In the genomic region with DNA sequence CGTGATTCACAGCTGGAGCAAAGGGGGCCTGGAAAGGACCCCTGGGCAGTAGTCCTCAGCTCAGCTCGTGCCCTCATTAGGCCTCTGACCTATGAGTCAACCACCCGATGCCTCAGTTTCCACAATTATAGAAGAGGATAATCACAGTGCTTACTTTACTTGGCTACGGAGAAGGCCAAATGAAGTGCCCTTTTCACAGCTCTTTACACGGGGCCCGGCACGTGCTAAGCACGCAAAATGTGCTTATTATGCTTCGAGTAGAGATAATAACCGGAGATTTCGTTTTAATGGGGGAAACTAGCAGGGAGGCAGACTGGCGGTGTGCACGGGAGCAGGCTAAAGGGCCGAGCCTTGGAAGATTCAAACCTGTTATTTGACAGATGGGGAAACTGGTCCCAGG, we compare ENCODE assay signal across 9 mouse cellular contexts.
A peak's percentile ranks its signal among the peaks of the same experiment; 100 is the strongest.
DNase-seq lines count a peak whose midpoint lies in the region; ATAC-seq and TF ChIP-seq lines count a peak whose summit lies in the region.
"Had no signal": no experiment of that assay in that cellular context is flagged by ENCODE, and none has a peak within 500 bp of the region (broad histone marks: within the 10 kb centered on the region; RNA-seq: fewer than 3 reads in every experiment).

No protein-coding gene starts in this region.

- peak in 1 of 2 experiments; percentile 50 for DNase-seq in heart, adult 2 months
- no peak for DNase-seq in heart, postnatal 14 days
- no peak for DNase-seq in midbrain, embryonic 10.5 days (ENCODE audit: low spot score)
- DNase-seq: cerebellum, postnatal 25 days had no signal

- no peak for TF ChIP-seq CTCF in heart, adult 2 months (IDR thresholded peaks at IDR 0.05)

- H3K27ac ChIP-seq in heart, adult 2 months = peak overlapping the region; percentile 90
- H3K27ac ChIP-seq in midbrain, embryonic 10.5 days (replicated peaks) = peak overlapping the region; percentile 73
- H3K27ac ChIP-seq in midbrain, embryonic 13.5 days = no peak overlapping the region
- peak overlapping the region; percentile 78 for H3K27ac ChIP-seq in kidney, embryonic 15.5 days
- peak overlapping the region; percentile 86 for H3K27ac ChIP-seq in stomach, embryonic 16.5 days (ENCODE audit: low read length)
- no peak overlapping the region for H3K27ac ChIP-seq in midbrain, embryonic 15.5 days

- no peak overlapping the region for H3K4me2 ChIP-seq in midbrain, embryonic 13.5 days (replicated peaks)
- 0 out of 2 replicates have a peak overlapping the region, but pooled peaks have one; percentile 8 for H3K4me2 ChIP-seq in kidney, embryonic 15.5 days
- no peak overlapping the region for H3K4me2 ChIP-seq in stomach, embryonic 16.5 days (ENCODE audit: low read depth, low read length)
- no peak overlapping the region for H3K4me2 ChIP-seq in midbrain, embryonic 15.5 days

- peaks cover 2% of the 10 kb centered on the region for H3K36me3 ChIP-seq in heart, adult 2 months (ENCODE audit: control insufficient read depth, insufficient read depth, low read length)
- no peaks in the 10 kb centered on the region for H3K36me3 ChIP-seq in midbrain, embryonic 10.5 days
- no peaks in the 10 kb centered on the region for H3K36me3 ChIP-seq in midbrain, embryonic 13.5 days
- H3K36me3 ChIP-seq in kidney, embryonic 15.5 days = no peaks in the 10 kb centered on the region
- H3K36me3 ChIP-seq in stomach, embryonic 16.5 days (ENCODE audit: control insufficient read depth, insufficient read depth, low read length) = no peaks in the 10 kb centered on the region
- H3K36me3 ChIP-seq in midbrain, embryonic 15.5 days (replicated peaks) = no peaks in the 10 kb centered on the region

- H3K79me2 ChIP-seq in heart, adult 2 months (replicated peaks; ENCODE audit: control insufficient read depth, insufficient read depth, low read length) = no peaks in the 10 kb centered on the region

- peaks cover 32% of the 10 kb centered on the region for H3K4me1 ChIP-seq in heart, adult 2 months (ENCODE audit: control insufficient read depth, insufficient read depth, low read length)
- H3K4me1 ChIP-seq in midbrain, embryonic 10.5 days = peaks cover 35% of the 10 kb centered on the region
- peaks cover 23% of the 10 kb centered on the region for H3K4me1 ChIP-seq in midbrain, embryonic 13.5 days (replicated peaks)
- H3K4me1 ChIP-seq in kidney, embryonic 15.5 days = peaks cover 25% of the 10 kb centered on the region
- peaks cover 20% of the 10 kb centered on the region for H3K4me1 ChIP-seq in stomach, embryonic 16.5 days (ENCODE audit: control insufficient read depth, insufficient read depth, low read length)
- peaks cover 12% of the 10 kb centered on the region for H3K4me1 ChIP-seq in midbrain, embryonic 15.5 days

- H3K27me3 ChIP-seq in heart, adult 2 months (ENCODE audit: control insufficient read depth, insufficient read depth, low read length) = no peaks in the 10 kb centered on the region
- no peaks in the 10 kb centered on the region for H3K27me3 ChIP-seq in midbrain, embryonic 10.5 days (ENCODE audit: low read depth, poor library complexity, severe bottlenecking)
- H3K27me3 ChIP-seq in midbrain, embryonic 13.5 days = 0 out of 2 replicates have a peak, but pooled peaks cover 10% of the 10 kb centered on the region
- H3K27me3 ChIP-seq in kidney, embryonic 15.5 days = no peaks in the 10 kb centered on the region
- H3K27me3 ChIP-seq in stomach, embryonic 16.5 days (ENCODE audit: control insufficient read depth, insufficient read depth, low read length) = no peaks in the 10 kb centered on the region
- H3K27me3 ChIP-seq in midbrain, embryonic 15.5 days (replicated peaks) = no peaks in the 10 kb centered on the region

- TF ChIP-seq EP300 in heart, adult 2 months (IDR thresholded peaks at IDR 0.05; ENCODE audit: insufficient read depth, low read depth, low read length) = no peak

- intact Hi-C loops in heart, adult 2 months (cut with DNase I) = loop anchor here (2.0 kb wide), 2 partner anchors 60 to 72 kb away; no protein-coding TSS in a partner anchor
- intact Hi-C loops in heart, postnatal 14 days (cut with DNase I) = loop anchor here (5.0 kb wide), 2 partner anchors 37 to 62 kb away; no protein-coding TSS in a partner anchor

- ATAC-seq in midbrain, embryonic 13.5 days = no peak
- 0 out of 2 replicates have a peak, but pooled peaks have one; percentile 3 for ATAC-seq in kidney, embryonic 15.5 days (replicated peaks; ENCODE audit: low FRiP score)
- ATAC-seq in stomach, embryonic 16.5 days (ENCODE audit: insufficient read depth, low FRiP score) = peak; percentile 16; the same call in 1 of the 2 replicates
- ATAC-seq in frontal cortex, adult (ENCODE audit: low TSS enrichment) = no peak
- ATAC-seq in midbrain, embryonic 15.5 days (replicated peaks) = no peak; the same call in 1 of the 2 replicates

- TF ChIP-seq POLR2A in heart, adult 2 months (IDR thresholded peaks at IDR 0.05; ENCODE audit: insufficient read depth, low read depth, low read length) = no peak

- no peak overlapping the region for H3K4me3 ChIP-seq in heart, adult 2 months
- no peak overlapping the region for H3K4me3 ChIP-seq in midbrain, embryonic 10.5 days
- no peak overlapping the region for H3K4me3 ChIP-seq in midbrain, embryonic 13.5 days (replicated peaks)
- no peak overlapping the region for H3K4me3 ChIP-seq in kidney, embryonic 15.5 days (replicated peaks)
- H3K4me3 ChIP-seq in stomach, embryonic 16.5 days (replicated peaks; ENCODE audit: low read length) = no peak overlapping the region
- no peak overlapping the region for H3K4me3 ChIP-seq in midbrain, embryonic 15.5 days

- H3K9me3 ChIP-seq in midbrain, embryonic 10.5 days (replicated peaks) = no peaks in the 10 kb centered on the region
- H3K9me3 ChIP-seq in midbrain, embryonic 13.5 days = no peaks in the 10 kb centered on the region
- H3K9me3 ChIP-seq in kidney, embryonic 15.5 days (replicated peaks) = no peaks in the 10 kb centered on the region
- no peaks in the 10 kb centered on the region for H3K9me3 ChIP-seq in stomach, embryonic 16.5 days (replicated peaks; ENCODE audit: control insufficient read depth, low read length)
- no peaks in the 10 kb centered on the region for H3K9me3 ChIP-seq in midbrain, embryonic 15.5 days

- H3K9ac ChIP-seq in heart, adult 2 months (ENCODE audit: low read depth, low read length) = no peak overlapping the region
- no peak overlapping the region for H3K9ac ChIP-seq in midbrain, embryonic 13.5 days (replicated peaks)
- no peak overlapping the region for H3K9ac ChIP-seq in kidney, embryonic 15.5 days
- H3K9ac ChIP-seq in stomach, embryonic 16.5 days (ENCODE audit: low read length) = peak overlapping the region; percentile 61
- no peak overlapping the region for H3K9ac ChIP-seq in midbrain, embryonic 15.5 days

- WGBS in heart, adult 2 months = 47% methylated on average over 14 of the region's 14 CpGs
- 58% methylated on average over 14 of the region's 14 CpGs for WGBS in midbrain, embryonic 10.5 days
- WGBS in midbrain, embryonic 13.5 days = 41% methylated on average over 14 of the region's 14 CpGs
- 52% methylated on average over 14 of the region's 14 CpGs for WGBS in kidney, embryonic 15.5 days
- WGBS in stomach, embryonic 16.5 days = 51% methylated on average over 14 of the region's 14 CpGs
- WGBS in midbrain, embryonic 15.5 days = 35% methylated on average over 14 of the region's 14 CpGs

Comparison
In these comparisons a context has a peak if more than half of its experiments do, and no peak if none do; other contexts are left out.
1. H3K27ac ChIP-seq: peak in heart, adult 2 months (single experiment), midbrain, embryonic 10.5 days (single experiment), kidney, embryonic 15.5 days (single experiment) and stomach, embryonic 16.5 days (single experiment); none in midbrain, embryonic 13.5 days (single experiment) and midbrain, embryonic 15.5 days (single experiment).
2. ATAC-seq: peak in kidney, embryonic 15.5 days (single experiment) and stomach, embryonic 16.5 days (single experiment); none in midbrain, embryonic 13.5 days (single experiment), frontal cortex, adult (single experiment) and midbrain, embryonic 15.5 days (single experiment).